Mouse (Mus musculus) kidney, postnatal 36 days (tissue): ENCODE data around the gene Nynrin.
A peak's percentile ranks its signal among the peaks of the same experiment; 100 is the strongest.

ENCODE experiments used
- DNase-seq, 2 experiments: peaks; one replicate each; pipeline ENCODE4 v3.0.0; 2021 to 2022; ENCODE audit warnings: mixed read lengths in 2 of 2

The Nynrin gene

DNA sequence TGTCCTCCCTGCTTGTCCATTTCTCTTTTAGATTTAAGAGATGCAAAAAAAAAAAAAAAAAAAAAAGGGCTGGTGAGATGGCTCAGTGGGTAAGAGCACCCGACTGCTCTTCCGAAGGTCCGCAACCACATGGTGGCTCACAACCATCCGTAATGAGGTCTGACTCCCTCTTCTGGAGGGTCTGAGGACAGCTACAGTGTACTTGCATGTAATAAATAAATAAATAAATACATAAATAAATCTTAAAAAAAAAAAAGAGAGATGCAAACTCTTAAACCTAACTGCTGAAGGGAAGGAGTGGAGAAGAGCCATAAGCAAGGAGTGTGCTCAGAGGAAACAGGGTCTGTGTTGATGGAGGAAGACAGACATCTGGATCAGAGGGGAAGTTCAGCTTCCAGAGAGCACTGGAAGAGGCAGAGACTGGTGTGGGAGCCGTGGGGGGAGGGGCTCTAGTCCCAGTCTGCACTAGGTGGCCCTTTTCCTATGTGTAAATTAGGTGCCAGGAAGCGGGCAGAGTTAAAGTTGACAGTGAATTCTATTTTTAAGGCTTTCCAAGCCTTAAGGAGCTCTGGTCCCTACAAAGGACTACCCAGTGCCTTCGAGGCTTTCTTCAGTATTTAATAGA lies 24.6 kb downstream of the Nynrin start:
- no peak for DNase-seq

GRCm38 (mm10) chr14:55879623-55880022 lies 25.8 kb downstream of the Nynrin start:
- peak; percentile 88 to 93 for DNase-seq

DNA sequence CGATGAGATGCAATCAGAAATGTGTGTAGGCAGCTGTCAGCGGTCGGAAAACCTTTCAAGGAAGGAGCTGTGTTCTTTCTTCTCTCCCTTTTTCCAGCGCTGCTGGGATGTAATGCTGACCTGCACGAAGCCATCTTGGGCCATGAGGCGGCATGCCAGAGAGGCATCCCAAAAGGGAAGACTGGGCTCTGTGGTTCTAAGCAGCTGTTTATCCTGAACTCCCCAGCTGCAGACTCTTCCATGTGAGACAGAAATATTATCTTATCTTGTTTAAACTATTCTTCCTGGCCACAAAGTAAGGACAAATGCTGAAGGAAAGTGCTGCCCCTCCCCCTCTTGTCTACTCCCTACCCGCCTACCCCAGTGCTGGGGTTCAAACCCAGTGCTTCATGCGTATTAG lies 27.2 kb downstream of the Nynrin start:
- no peak for DNase-seq

GRCm38 (mm10) chr14:55882171-55882641 lies 28.4 kb downstream of the Nynrin start:
- DNase-seq, result peak; percentile 69 to 82

- no peak for DNase-seq
Observed at GRCm38 (mm10) chr14:55883149-55883661, 29.4 kb downstream of the Nynrin start.

GRCm38 (mm10) chr14:55883663-55884062 lies 29.9 kb downstream of the Nynrin start:
- DNase-seq, result no peak

- peak; percentile 79 to 83 for DNase-seq
Observed at GRCm38 (mm10) chr14:55884166-55884565, 30.4 kb downstream of the Nynrin start, which contains the start of gene Cbln3. TSS of gene Cbln3 (minus strand) at chr14:55884392.

DNA sequence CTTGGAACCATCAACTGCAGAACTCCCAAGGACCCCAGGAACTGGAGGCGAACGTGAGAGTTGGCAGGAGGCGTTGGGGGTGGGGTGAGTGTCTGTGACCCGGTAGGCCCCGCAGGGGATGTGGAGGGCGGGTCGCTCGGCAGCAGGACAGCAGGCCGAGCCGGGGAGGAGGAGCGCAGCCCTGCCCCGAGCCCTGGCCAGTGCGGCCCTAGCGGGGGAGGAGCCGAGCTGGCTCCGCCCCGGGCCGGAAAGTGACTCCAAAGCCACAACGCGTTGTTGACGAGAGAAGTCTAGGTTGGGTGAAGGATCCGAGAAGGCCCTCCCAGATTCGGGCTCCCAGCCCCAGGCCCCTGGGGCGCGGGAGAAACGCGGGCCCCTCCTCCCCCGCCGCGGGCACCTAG lies 30.9 kb downstream of the Nynrin start, which contains the start of gene Khnyn:
Gene Khnyn, plus strand, starts transcription at position 235 of the 401 bp plus-strand sequence.
- peak; percentile 96 for DNase-seq

- DNase-seq, result no peak
Observed at GRCm38 (mm10) chr14:55885114-55885790, 31.4 kb downstream of the Nynrin start.

DNA sequence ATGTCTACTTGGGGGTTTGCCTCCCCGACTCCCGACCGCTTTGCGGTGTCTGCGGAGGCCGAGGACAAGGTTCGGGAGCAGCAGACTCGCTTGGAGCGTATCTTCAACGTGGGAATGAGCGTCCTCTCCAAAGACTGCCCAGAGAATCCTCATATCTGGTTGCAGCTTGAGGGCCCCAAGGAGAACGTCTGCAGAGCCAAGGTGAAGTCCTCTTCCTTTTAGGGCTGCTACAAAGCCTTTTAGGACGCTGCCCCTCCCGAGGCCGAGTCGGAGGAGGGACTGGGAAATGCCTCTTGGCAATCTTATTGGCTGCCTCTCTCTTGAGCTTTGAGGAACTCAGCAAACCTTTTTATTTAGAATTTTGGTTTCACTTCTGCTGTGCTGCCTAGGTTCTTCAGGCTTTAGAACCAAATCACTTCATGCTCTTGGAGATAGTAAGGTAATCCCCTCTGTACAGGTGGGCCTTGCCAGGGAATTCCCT lies 32.0 kb downstream of the Nynrin start:
- DNase-seq, result peak; percentile 72 to 73

- DNase-seq, result peak in 1 of 2 experiments; percentile 34
Observed at GRCm38 (mm10) chr14:55886571-55887382, 33.0 kb downstream of the Nynrin start.

DNA sequence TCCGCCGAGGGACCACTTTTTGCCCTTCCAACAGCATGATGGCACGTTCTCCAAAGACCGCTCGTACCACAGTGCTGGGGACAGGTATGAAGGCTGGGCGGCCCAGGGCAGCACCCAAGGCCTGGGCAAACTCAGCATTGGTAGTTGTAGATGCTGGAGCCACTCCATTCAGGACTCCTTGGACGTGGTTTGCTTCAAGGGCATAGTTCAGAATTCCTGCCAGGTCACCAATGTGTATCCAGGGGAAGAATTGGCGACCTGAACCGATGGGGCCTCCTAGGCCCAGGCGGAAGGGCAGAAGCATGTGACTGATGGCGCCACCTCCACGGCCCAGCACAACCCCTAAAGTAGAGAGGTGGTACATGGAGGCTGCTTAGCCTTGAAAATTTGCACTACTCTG lies 43.9 kb downstream of the Nynrin start:
- DNase-seq, result peak in 1 of 2 experiments; percentile 64

DNA sequence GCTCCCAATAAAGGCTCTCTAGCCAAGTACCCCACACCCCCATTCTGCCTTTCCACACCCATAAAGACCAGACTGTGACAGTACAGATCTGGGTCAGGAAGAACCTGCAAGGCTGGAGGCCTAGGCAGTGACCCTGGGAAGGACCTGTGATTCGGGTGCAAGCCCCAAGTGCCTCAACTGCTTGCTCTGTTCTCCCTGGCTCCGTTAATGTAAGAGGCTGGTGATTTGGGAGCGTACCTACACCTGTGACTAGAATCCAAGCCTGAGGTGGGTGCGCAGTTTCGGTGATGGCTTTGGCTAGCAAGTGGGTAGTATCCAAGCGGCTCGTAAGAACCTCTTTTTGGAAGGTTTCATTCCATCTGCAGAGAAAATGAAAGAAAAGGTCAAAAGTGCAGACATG lies 45.1 kb downstream of the Nynrin start:
- DNase-seq, result no peak

- DNase-seq, result peak; percentile 92 to 93
Observed at GRCm38 (mm10) chr14:55899701-55900413, 46.0 kb downstream of the Nynrin start, which contains the start of gene Sdr39u1. TSS of gene Sdr39u1 (minus strand) at chr14:55900293.

DNA sequence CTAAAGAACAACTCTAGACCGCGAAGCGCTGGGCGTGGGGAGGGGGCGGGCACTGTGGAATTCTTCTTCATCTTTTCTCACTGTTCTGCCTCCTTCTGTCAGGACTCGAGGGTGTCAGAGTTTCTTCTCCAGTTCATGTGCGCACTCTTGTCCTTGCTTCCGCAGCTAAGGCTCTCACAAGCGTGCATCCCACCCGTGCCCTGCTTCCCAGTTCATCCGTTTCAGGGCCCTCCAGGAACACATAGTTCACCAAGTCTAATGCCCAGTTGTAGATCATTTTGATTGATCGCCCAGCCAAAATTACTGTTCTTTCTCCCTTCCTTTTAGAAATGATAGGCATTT lies 46.6 kb downstream of the Nynrin start:
- DNase-seq, result no peak

DNA sequence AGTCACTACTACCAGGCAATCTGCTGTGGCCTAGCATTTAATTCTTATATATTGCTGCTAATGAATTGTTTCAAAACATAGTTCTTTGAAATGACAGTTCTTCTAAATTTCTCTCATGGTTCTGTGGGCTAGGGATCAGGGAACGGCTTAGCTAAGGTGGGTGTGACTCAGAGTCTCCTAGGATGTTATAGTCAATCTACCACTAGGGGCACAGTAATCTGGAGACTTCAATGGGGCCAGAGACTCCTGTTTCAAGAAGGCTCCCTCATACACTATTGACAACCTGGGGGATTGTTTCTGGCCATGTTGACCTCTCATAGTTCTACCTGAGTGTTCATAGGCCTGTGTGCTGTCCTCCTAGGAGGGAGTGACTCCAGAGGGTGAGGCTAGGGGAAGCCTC lies 51.7 kb downstream of the Nynrin start:
- DNase-seq, result no peak

- no peak for DNase-seq
Observed at GRCm38 (mm10) chr14:55913406-55913805, 59.6 kb downstream of the Nynrin start.

DNA sequence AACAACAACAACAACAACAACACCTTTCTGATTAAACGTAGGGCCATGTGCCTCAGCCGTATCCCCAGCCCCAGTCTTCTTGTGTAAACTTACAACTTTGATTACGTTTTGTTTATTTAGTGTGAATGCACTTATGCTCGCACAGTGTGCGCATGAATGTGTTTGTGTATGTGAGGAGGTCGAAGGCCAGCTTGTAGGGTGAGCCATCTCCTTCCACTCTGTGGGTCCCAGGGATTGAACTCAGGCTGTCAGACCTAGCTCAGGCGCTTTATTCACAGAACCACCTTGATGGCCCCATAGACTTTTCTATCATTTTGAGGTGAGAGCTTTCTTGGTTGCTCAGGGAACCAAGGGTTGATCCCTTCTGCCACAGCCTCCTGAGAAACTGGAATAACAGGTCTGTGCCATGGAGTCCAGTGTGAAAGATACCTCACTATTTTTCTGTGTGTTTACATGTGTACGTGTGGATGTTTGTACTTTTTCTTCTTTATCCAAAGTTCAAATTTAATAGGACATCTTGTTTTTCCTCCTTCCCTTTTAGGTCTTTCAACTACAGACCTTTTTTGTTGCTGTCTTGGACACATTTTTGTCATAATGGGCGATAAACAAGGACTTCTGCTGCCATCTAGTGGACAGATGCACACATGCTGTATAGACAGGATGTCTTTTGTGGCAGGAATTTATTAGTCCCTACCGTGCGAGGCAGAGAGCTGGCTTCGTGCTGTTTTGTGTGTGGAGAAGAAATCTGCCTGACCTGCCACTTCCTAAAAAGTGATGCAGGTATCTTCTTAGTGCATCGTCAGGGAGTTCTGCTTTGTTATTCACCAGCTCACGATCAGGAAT lies 64.7 kb downstream of the Nynrin start:
- DNase-seq, result peak; percentile 84 to 86

DNA sequence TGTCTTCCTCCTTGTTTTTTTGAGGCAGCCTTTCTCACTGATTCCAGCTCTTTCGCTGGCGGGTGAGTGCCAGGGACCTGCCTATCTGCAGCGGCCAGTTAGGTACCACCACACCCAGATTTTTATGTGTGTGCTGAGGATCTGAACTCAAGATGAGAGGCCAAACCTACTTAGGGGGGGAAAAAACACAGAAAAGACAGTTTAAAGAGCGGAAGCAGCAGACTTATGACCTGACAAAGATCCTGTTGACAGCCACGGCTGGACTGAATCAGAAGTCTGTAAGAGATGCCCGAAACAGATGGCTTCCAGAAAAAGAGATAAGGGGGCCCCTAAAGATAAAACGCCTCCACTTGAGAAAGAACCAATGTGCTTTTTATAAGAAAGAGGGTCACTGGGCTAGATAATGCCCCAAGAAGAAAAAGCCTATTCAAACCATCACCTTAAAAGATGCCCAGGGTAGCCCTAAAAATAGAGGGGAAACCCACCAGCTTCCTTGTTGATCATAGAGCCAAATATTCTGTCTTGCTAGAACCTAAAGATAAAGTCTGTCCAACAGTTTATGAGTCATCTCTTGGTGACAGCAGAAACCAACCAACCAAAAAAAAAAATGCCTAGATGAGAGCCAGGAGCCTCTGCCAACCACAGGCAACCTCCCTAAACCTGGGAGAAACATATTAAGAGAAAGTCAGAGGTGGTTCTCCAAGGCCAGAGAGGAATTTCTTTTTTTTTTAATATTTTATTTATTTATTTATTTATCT lies 68.8 kb downstream of the Nynrin start:
- no peak for DNase-seq
